Mouse (Mus musculus) E14TG2a.4 (cell line): ENCODE measurements around the gene Megf9.

Source experiments
- CTCF ChIP-seq: conservative IDR thresholded peaks from 2 replicates; pipeline ENCODE4 v1.5.1; 2014; ENCODE audit warnings: low read length
- NANOG ChIP-seq: IDR thresholded peaks from 2 replicates; pipeline ENCODE4 v1.6.1; 2014; ENCODE audit warnings: borderline replicate concordance, low read length, mixed read lengths
- POU5F1 ChIP-seq: IDR thresholded peaks from 2 replicates; pipeline ENCODE4 v1.6.1; 2014; ENCODE audit warnings: low read length, borderline replicate concordance

DNA sequence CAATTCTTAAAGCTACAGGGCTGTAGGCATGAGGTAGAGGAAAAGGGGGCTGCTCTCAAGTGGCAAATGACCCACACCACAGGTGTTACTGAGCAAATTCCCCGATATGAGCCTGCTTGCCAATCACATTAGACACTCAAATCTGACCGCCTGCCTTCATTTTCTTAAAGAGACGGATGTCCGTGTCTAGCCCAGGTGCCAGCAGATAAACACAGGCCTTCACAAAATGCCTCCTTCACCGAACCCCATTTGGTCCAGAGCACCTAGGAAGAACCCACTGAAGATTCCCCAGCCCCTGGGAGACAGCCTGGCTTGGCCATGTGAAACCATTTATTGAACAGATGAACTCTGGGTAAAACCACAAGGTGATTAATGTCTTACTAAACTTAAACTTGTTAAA lies 138.1 kb downstream of the Megf9 start:
- TF ChIP-seq CTCF (no peak), NANOG (no peak), POU5F1 (no peak)
